Mouse (Mus musculus) midbrain, embryonic 15.5 days (tissue): Measurements from ENCODE around the gene Ap5z1. TPM values are rescaled to one million over a fixed set of nuclear protein-coding genes. Genes with fewer than 3 reads are reported as not detected.

Experiments
- ATAC-seq: fragments of 200-750 bp; cut with Nextera tagmentation; replicated peaks from 2 replicates; pipeline ENCODE4 v1.8.0; 2017; ENCODE audit warnings: moderate TSS enrichment
- H3K27ac ChIP-seq: fragments of 300-500 bp; sonication (generic); 2 replicates; pipeline ENCODE4 v1.5.1; 2015; ENCODE audit warnings: mild to moderate bottlenecking, inconsistent platforms
- H3K27me3 ChIP-seq: fragments of 300-500 bp; sonication (generic); replicated peaks from 2 replicates; pipeline ENCODE4 v1.6.1; 2015; ENCODE audit warnings: inconsistent platforms
- H3K36me3 ChIP-seq: fragments of 300-500 bp; sonication (generic); replicated peaks from 2 replicates; pipeline ENCODE4 v1.6.1; 2015; ENCODE audit warnings: inconsistent platforms
- H3K4me1 ChIP-seq: fragments of 300-500 bp; sonication (generic); 2 replicates; pipeline ENCODE4 v1.6.1; 2015; ENCODE audit warnings: inconsistent platforms
- H3K4me2 ChIP-seq: fragments of 300-500 bp; sonication (generic); 2 replicates; pipeline ENCODE4 v1.6.1; 2015; ENCODE audit warnings: inconsistent platforms, mild to moderate bottlenecking, moderate library complexity
- H3K4me3 ChIP-seq: fragments of 300-500 bp; sonication (generic); 2 replicates; pipeline ENCODE4 v1.5.1; 2015; ENCODE audit warnings: mild to moderate bottlenecking, inconsistent platforms
- H3K9ac ChIP-seq: fragments of 300-500 bp; sonication (generic); 2 replicates; pipeline ENCODE4 v1.6.1; 2015; ENCODE audit warnings: mild to moderate bottlenecking, inconsistent platforms
- H3K9me3 ChIP-seq: fragments of 300-500 bp; sonication (generic); 2 replicates; pipeline ENCODE4 v1.6.1; 2016; ENCODE audit warnings: inconsistent platforms
- WGBS: fragments of 180-500 bp; shearing (Covaris S2); methylation state at CpG from one replicate; pipeline ENCODE4 v1.1.7; 2015; ENCODE audit warnings: mixed read lengths; 5-methylcytosine and 5-hydroxymethylcytosine counted together
- polyA plus RNA-seq: library from polyadenylated mRNA; unstranded; fragments of >200 nt; fragmentation: Nextera tagmentation; extraction: Ambion mirVana; gene quantifications from 2 replicates; pipeline ENCODE4 v1.2.1, GENCODE M21; 2015

Gene Ap5z1
- polyA plus RNA-seq, 1 experiment from 2014 or later: 14.2 TPM

GRCm38 (mm10) chr5:142478829-142479435 is 15.2 kb downstream of the Ap5z1 start:
- ATAC-seq: peak; percentile 53
- Histone ChIP-seq H3K4me1 (peaks cover 3% of the 10 kb centered on the region; the same call in 1 of the 2 replicates), H3K4me3 (no peak overlapping the region), H3K27me3 (no peaks in the 10 kb centered on the region), H3K9me3 (no peaks in the 10 kb centered on the region), H3K27ac (no peak overlapping the region), H3K4me2 (peak overlapping the region; percentile 19; the same call in 1 of the 2 replicates), H3K9ac (no peak overlapping the region), H3K36me3 (no peaks in the 10 kb centered on the region)
- WGBS: 28% methylated on average over 17 of the region's 17 CpGs

GRCm38 (mm10) chr5:142482512-142482911 is 18.8 kb downstream of the Ap5z1 start:
- no peak overlapping the region for H3K9ac ChIP-seq

GRCm38 (mm10) chr5:142483581-142483980 is 19.8 kb downstream of the Ap5z1 start:
- H3K27me3 ChIP-seq: no peaks in the 10 kb centered on the region
- no peaks in the 10 kb centered on the region for H3K36me3 ChIP-seq
- no peak overlapping the region for H3K9ac ChIP-seq
- WGBS: 95% methylated on average over 5 of the region's 5 CpGs
- no peak overlapping the region for H3K4me2 ChIP-seq
- no peaks in the 10 kb centered on the region for H3K9me3 ChIP-seq
- peaks cover 3% of the 10 kb centered on the region; the same call in 1 of the 2 replicates for H3K4me1 ChIP-seq
- H3K27ac ChIP-seq: no peak overlapping the region
- ATAC-seq: no peak
- no peak overlapping the region for H3K4me3 ChIP-seq

More at GRCm38 (mm10) chr5:142482512-142482911, 18.8 kb downstream of the Ap5z1 start:
- no peak for ATAC-seq
- Histone ChIP-seq H3K4me1 (peaks cover 3% of the 10 kb centered on the region; the same call in 1 of the 2 replicates), H3K4me2 (no peak overlapping the region), H3K4me3 (no peak overlapping the region), H3K27me3 (no peaks in the 10 kb centered on the region), H3K36me3 (no peaks in the 10 kb centered on the region), H3K27ac (no peak overlapping the region), H3K9me3 (no peaks in the 10 kb centered on the region)
- 71% methylated on average over 2 of the region's 2 CpGs for WGBS

- H3K27me3 ChIP-seq: no peaks in the 10 kb centered on the region
- H3K9ac ChIP-seq: no peak overlapping the region
- H3K4me2 ChIP-seq: no peak overlapping the region
- H3K4me1 ChIP-seq: no peaks in the 10 kb centered on the region
- WGBS: 60% methylated on average over 9 of the region's 9 CpGs
- H3K36me3 ChIP-seq: no peaks in the 10 kb centered on the region
- H3K9me3 ChIP-seq: no peaks in the 10 kb centered on the region
- H3K4me3 ChIP-seq: no peak overlapping the region
- ATAC-seq: no peak
- no peak overlapping the region for H3K27ac ChIP-seq
Observed at GRCm38 (mm10) chr5:142486654-142487053, 22.9 kb downstream of the Ap5z1 start.

GRCm38 (mm10) chr5:142489955-142490707 is 26.4 kb downstream of the Ap5z1 start:
- Histone ChIP-seq H3K27me3 (no peaks in the 10 kb centered on the region), H3K36me3 (no peaks in the 10 kb centered on the region), H3K27ac (no peak overlapping the region), H3K4me1 (no peaks in the 10 kb centered on the region), H3K9me3 (no peaks in the 10 kb centered on the region), H3K9ac (no peak overlapping the region), H3K4me2 (no peak overlapping the region), H3K4me3 (no peak overlapping the region)
- WGBS: 79% methylated on average over 9 of the region's 9 CpGs
- no peak for ATAC-seq

- no peaks in the 10 kb centered on the region for H3K27me3 ChIP-seq
- H3K9ac ChIP-seq: no peak overlapping the region
- H3K4me1 ChIP-seq: no peaks in the 10 kb centered on the region
- no peaks in the 10 kb centered on the region for H3K36me3 ChIP-seq
- no peak for ATAC-seq
- H3K9me3 ChIP-seq: no peaks in the 10 kb centered on the region
- 87% methylated on average over 3 of the region's 3 CpGs for WGBS
- no peak overlapping the region for H3K4me3 ChIP-seq
- H3K27ac ChIP-seq: no peak overlapping the region
- no peak overlapping the region for H3K4me2 ChIP-seq
Observed at GRCm38 (mm10) chr5:142493307-142493706, 29.6 kb downstream of the Ap5z1 start.

- Histone ChIP-seq H3K27ac (no peak overlapping the region), H3K9ac (no peak overlapping the region), H3K27me3 (no peaks in the 10 kb centered on the region), H3K4me2 (no peak overlapping the region), H3K4me1 (no peaks in the 10 kb centered on the region), H3K9me3 (no peaks in the 10 kb centered on the region), H3K4me3 (no peak overlapping the region), H3K36me3 (no peaks in the 10 kb centered on the region)
- WGBS: 56% methylated on average over 14 of the region's 14 CpGs
- no peak for ATAC-seq
Observed at GRCm38 (mm10) chr5:142495321-142496096, 31.8 kb downstream of the Ap5z1 start.

- no peaks in the 10 kb centered on the region for H3K9me3 ChIP-seq
- H3K9ac ChIP-seq: no peak overlapping the region
- no peak overlapping the region for H3K4me3 ChIP-seq
- no peaks in the 10 kb centered on the region for H3K36me3 ChIP-seq
- H3K4me1 ChIP-seq: no peaks in the 10 kb centered on the region
- no peak overlapping the region for H3K4me2 ChIP-seq
- 31% methylated on average over 3 of the region's 3 CpGs for WGBS
- H3K27ac ChIP-seq: no peak overlapping the region
- ATAC-seq: no peak
- no peaks in the 10 kb centered on the region for H3K27me3 ChIP-seq
Observed at GRCm38 (mm10) chr5:142498964-142499363, 35.2 kb downstream of the Ap5z1 start.

GRCm38 (mm10) chr5:142500918-142501317 is 37.2 kb downstream of the Ap5z1 start:
- no peaks in the 10 kb centered on the region for H3K36me3 ChIP-seq
- no peak for ATAC-seq

GRCm38 (mm10) chr5:142502414-142502813 is 38.7 kb downstream of the Ap5z1 start:
- Histone ChIP-seq H3K4me2 (no peak overlapping the region), H3K4me3 (no peak overlapping the region), H3K27me3 (no peaks in the 10 kb centered on the region), H3K9me3 (no peaks in the 10 kb centered on the region), H3K36me3 (no peaks in the 10 kb centered on the region), H3K4me1 (no peaks in the 10 kb centered on the region), H3K27ac (no peak overlapping the region), H3K9ac (no peak overlapping the region)
- 3% methylated on average over 3 of the region's 3 CpGs for WGBS
- peak; percentile 88 for ATAC-seq

More at GRCm38 (mm10) chr5:142500918-142501317, 37.2 kb downstream of the Ap5z1 start:
- no peaks in the 10 kb centered on the region for H3K4me1 ChIP-seq
- H3K9ac ChIP-seq: no peak overlapping the region
- H3K27me3 ChIP-seq: no peaks in the 10 kb centered on the region
- H3K4me3 ChIP-seq: no peak overlapping the region
- H3K27ac ChIP-seq: no peak overlapping the region
- 77% methylated on average over 10 of the region's 10 CpGs for WGBS
- H3K4me2 ChIP-seq: no peak overlapping the region
- no peaks in the 10 kb centered on the region for H3K9me3 ChIP-seq

GRCm38 (mm10) chr5:142504175-142504574 is 40.4 kb downstream of the Ap5z1 start:
- ATAC-seq: no peak
- Histone ChIP-seq H3K4me1 (peaks cover 12% of the 10 kb centered on the region), H3K36me3 (no peaks in the 10 kb centered on the region), H3K4me3 (no peak overlapping the region), H3K9ac (no peak overlapping the region), H3K9me3 (no peaks in the 10 kb centered on the region), H3K4me2 (no peak overlapping the region), H3K27ac (no peak overlapping the region), H3K27me3 (no peaks in the 10 kb centered on the region)
- 84% methylated on average over 3 of the region's 3 CpGs for WGBS

- Histone ChIP-seq H3K27ac (no peak overlapping the region), H3K36me3 (no peaks in the 10 kb centered on the region), H3K9ac (no peak overlapping the region), H3K4me2 (no peak overlapping the region), H3K27me3 (no peaks in the 10 kb centered on the region), H3K4me3 (no peak overlapping the region), H3K9me3 (no peaks in the 10 kb centered on the region), H3K4me1 (peaks cover 25% of the 10 kb centered on the region)
- WGBS: 87% methylated on average over 3 of the region's 3 CpGs
- ATAC-seq: no peak
Observed at GRCm38 (mm10) chr5:142505695-142506423, 42.1 kb downstream of the Ap5z1 start.
